Mouse (Mus musculus): ENCODE data around the gene Rplp2. TPM values are rescaled to one million over a fixed set of nuclear protein-coding genes. Genes with fewer than 3 reads are reported as not detected.

The Rplp2 gene
- total RNA-seq, 2 experiments from 2014 or later, result 970 to 1,462 TPM

DNA sequence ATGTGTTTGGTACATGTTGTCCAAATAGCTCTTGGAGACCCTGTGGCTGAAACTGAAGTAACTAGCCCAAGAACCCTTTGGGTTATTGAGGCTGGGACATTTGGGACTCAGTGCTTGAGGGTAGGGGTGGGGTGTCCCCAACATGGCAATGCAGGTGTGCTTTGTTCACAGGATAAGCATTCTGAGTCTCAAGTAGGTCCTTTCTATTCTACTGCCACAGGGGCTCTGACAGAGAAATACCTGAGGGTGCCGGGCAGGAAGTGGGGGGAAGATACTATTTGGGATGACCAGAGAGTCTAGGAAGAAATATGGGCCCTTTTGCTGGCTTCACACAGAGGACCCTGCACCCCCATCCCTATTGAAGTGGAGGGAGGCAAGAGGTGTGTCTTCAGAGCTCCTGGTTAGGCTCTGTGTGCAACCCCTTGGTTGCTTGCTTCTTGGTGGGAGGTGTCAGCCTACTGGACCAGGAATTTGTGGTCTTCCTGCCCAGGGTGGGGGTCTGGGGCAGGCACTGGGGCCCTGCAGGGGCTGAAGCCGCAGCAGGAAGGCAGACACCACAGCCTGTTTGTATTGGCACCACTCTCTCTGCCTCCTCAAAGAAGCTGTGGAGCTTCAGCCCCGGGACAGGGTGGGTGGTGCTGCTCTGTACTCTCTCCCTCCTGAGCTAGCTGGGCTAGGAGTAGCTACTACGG, 30.6 kb downstream of the Rplp2 start:
- ATAC-seq (replicated peaks; ENCODE audit: low FRiP score, poor library complexity, severe bottlenecking), result no peak

GRCm38 (mm10) chr7:141478270-141478748, 31.1 kb downstream of the Rplp2 start:
- no peak for ATAC-seq (replicated peaks; ENCODE audit: low FRiP score, poor library complexity, severe bottlenecking)

GRCm38 (mm10) chr7:141480842-141481497, 33.8 kb downstream of the Rplp2 start:
- ATAC-seq (replicated peaks; ENCODE audit: low FRiP score, poor library complexity, severe bottlenecking), result peak; percentile 79

GRCm38 (mm10) chr7:141481498-141482401, 34.6 kb downstream of the Rplp2 start:
- ATAC-seq (replicated peaks; ENCODE audit: low FRiP score, poor library complexity, severe bottlenecking), result peak; percentile 43; the same call in 1 of the 2 replicates

GRCm38 (mm10) chr7:141482531-141483024, 35.4 kb downstream of the Rplp2 start:
- ATAC-seq (replicated peaks; ENCODE audit: low FRiP score, poor library complexity, severe bottlenecking), result no peak

- no peak for ATAC-seq (replicated peaks; ENCODE audit: low FRiP score, poor library complexity, severe bottlenecking)
Measured at GRCm38 (mm10) chr7:141483114-141483653, 36.0 kb downstream of the Rplp2 start.

DNA sequence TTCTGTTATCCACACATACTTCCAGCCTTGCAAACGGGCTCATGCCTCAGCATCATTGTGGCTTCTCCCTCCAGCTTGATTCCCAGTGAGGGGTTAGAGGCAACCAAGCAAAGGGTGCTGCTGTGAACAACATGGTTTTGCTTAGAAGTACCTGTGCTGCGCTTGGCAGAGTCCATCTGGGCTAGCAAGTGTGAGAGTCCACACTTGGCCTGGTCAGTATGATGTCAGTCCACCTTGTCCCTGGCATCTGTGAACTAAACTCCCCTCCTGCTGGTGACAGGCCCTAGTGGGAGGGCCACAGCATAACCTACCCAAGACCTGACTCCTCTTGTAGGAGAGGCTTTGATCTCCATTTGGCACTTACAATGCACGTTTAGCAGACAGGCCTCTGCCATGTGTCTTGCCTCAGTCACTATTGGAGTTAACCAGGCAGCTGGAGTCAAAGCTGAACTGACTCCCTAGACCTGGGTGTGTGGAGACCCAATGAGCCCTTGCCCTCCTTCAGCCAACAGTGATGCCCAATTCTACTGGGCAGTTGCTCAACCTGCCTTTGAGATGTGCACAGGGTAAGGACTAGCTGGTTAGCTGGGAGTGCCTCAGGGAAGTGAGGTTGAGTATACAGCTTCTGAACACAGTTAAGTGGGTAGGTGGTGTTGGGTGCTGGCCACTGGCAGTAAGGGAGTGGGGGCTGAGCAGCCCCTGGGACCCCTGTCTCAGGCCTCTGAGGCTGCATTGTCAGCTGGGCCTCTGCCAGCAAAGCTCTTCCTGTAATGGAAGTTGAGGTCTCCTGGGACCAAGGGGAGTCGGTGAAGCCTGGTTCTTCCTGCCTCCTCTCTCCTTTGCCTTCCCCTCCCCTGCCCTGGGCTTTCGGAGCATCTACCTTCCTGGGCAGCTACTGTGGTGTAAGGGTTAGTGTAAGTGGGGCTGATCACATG, 37.3 kb downstream of the Rplp2 start:
- ATAC-seq (replicated peaks; ENCODE audit: low FRiP score, poor library complexity, severe bottlenecking), result no peak

DNA sequence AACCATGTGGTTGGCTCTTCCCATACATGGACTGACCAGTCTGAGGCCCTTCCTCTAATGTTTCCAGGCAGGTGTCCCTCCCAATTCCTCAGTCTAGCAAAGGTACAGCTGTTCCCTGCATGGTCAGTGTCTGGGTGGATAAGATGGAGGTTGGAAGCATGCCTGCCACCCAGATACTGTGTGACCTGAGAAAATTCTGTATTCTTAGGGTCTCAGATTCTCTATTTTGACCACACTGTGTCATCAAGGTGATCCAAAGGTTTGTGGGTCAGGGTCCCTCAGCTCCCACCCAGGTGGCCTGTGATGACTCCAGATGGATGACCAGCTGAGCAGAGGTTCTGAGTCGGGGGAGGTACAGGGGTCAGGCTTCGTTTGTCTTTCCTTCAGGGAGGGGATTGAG, 38.0 kb downstream of the Rplp2 start:
- no peak for ATAC-seq (replicated peaks; ENCODE audit: low FRiP score, poor library complexity, severe bottlenecking)

- ATAC-seq (replicated peaks; ENCODE audit: low FRiP score, poor library complexity, severe bottlenecking), result no peak
Measured at GRCm38 (mm10) chr7:141485606-141486005, 38.4 kb downstream of the Rplp2 start.

DNA sequence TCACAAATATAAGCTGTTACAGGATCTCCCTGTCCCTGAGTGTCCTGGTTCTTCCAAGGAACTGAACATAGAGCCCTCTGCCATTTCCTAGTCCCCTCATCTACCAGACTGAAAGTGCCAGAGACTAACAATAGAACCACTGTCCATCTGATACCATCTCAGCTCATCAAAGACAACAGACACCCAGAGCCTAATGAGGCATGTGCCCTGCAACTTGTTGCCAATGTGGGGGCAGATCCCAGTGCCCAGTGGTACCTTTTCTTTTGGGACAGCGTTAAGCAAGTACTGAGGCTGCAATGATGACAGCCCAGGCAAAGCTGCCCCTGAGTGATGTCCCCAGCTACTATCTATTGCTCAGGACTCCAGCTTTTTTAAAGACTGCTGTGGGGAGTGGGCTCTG, 39.1 kb downstream of the Rplp2 start:
- ATAC-seq (replicated peaks; ENCODE audit: low FRiP score, poor library complexity, severe bottlenecking), result no peak

DNA sequence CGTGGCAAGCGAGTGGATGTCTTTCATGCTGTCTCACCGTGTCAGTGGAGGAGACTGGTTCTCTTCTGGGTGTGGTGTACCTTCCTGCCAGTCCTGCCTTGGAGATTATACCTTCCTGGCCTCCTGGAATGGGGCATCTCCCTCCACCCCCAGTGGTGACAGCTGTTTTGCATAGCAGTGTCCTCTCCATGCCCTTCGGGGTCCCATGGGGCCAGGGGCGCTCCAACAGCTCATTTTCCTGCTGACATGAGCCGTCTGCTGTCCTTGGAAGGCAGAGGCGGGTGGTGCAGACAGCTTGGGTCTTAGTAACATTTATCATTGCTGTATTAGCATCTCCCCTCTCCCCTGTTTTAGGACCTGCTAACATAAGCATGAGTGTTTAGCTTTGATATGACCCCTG, 40.0 kb downstream of the Rplp2 start:
- ATAC-seq (replicated peaks; ENCODE audit: low FRiP score, poor library complexity, severe bottlenecking), result no peak

DNA sequence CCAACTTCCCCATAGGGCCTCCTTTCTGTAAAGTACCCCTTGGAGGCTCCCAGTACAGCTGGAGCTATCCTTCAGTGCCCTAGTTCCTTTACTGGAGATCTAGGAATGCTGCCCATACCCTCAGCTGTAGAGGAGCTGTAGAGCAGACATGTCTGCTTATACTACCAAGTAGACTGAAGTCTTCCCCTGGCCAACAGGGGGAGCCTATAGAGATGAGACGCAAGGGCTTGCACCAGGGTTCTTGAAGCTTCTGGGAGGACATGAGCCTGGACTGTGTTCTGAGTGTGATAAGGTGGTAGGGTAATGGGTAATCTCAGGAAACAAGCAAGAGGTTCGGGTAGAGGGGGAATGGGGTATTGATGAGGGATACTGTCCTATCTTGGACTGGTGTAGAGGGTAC, 44.0 kb downstream of the Rplp2 start:
- ATAC-seq (replicated peaks; ENCODE audit: low FRiP score, poor library complexity, severe bottlenecking), result peak; percentile 76

- ATAC-seq (replicated peaks; ENCODE audit: low FRiP score, poor library complexity, severe bottlenecking), result no peak
Measured at GRCm38 (mm10) chr7:141492738-141493137, 45.6 kb downstream of the Rplp2 start.

DNA sequence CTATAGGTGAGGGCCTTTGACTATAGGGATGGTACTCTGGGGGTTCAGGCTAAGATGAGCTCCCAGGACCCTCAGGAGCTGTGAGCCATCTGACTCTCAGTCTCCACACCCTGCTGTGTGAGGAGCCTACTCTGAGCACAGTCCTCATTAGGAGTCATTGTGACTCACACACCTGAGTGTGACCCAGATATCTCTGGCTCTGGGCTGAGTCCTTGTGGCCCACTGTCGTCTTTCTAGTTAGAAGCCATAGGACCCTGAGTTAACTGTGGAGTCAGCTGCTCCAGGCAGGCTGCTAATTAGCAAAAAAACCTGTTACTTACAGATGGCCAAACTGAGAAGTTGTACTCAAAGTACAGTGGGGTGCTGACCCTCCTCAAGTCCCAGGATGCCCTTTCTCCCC, 46.6 kb downstream of the Rplp2 start:
- ATAC-seq (replicated peaks; ENCODE audit: low FRiP score, poor library complexity, severe bottlenecking), result no peak

- ATAC-seq (replicated peaks; ENCODE audit: low FRiP score, poor library complexity, severe bottlenecking), result no peak
Measured at GRCm38 (mm10) chr7:141495379-141495778, 48.2 kb downstream of the Rplp2 start.

- ATAC-seq (replicated peaks; ENCODE audit: low FRiP score, poor library complexity, severe bottlenecking), result no peak
Measured at GRCm38 (mm10) chr7:141495940-141496339, 48.8 kb downstream of the Rplp2 start.

GRCm38 (mm10) chr7:141497600-141497999, 50.4 kb downstream of the Rplp2 start:
- ATAC-seq (replicated peaks; ENCODE audit: low FRiP score, poor library complexity, severe bottlenecking), result no peak
